Mouse (Mus musculus): ENCODE data around the gene Six6.

- TF ChIP-seq CTCF (IDR thresholded peaks at IDR 0.05; ENCODE audit: extremely low read depth, insufficient read depth, insufficient read length, insufficient replicate concordance) (no peak), POLR2A (IDR thresholded peaks at IDR 0.05; ENCODE audit: low read depth, low read length) (no peak)
Observed at GRCm38 (mm10) chr12:72983071-72983857, 43.6 kb downstream of the Six6 start.

All from spleen, adult 2 months (tissue).